Mouse (Mus musculus): ENCODE data around the gene Sik1. TPM values are rescaled to one million over a fixed set of nuclear protein-coding genes. Genes with fewer than 3 reads are reported as not detected.

Sik1 gene
- total and polyA plus RNA-seq, 3 experiments, result 17.1 to 56.9 (median 36.7) TPM

GRCm38 (mm10) chr17:31835528-31836263 is 19.9 kb downstream of the Sik1 start (continued):
- TF ChIP-seq UBTF (IDR thresholded peaks at IDR 0.05; ENCODE audit: low read depth, low read length) (peak; percentile 35; the same call in 1 of the 2 replicates), NELFE (IDR thresholded peaks at IDR 0.05; ENCODE audit: low read depth, low read length) (peak; percentile 46), GABPA (IDR thresholded peaks at IDR 0.05; ENCODE audit: insufficient replicate concordance, low read depth, low read length) (no peak), MXI1 (IDR thresholded peaks at IDR 0.05; ENCODE audit: low read depth, low read length) (peak; percentile 37; the same call in 1 of the 2 replicates), USF2 (conservative IDR thresholded peaks at IDR 0.05; ENCODE audit: low read depth, low read length) (0 out of 2 replicates have a peak, but pooled peaks have one; percentile 2), PAX5 (IDR thresholded peaks at IDR 0.05; ENCODE audit: low read length) (no peak), MAFK (IDR thresholded peaks at IDR 0.05; ENCODE audit: insufficient replicate concordance, low read length) (peak; percentile 87), ELF1 (IDR thresholded peaks at IDR 0.05; ENCODE audit: low read depth, low read length) (peak; percentile 66; the same call in 1 of the 2 replicates)

- H3K9ac ChIP-seq (ENCODE audit: insufficient read depth, low read depth), result peak overlapping the region; percentile 71
- no peaks in the 10 kb centered on the region for H3K79me2 ChIP-seq (replicated peaks; ENCODE audit: control insufficient read depth, extremely low read depth, insufficient read depth, poor library complexity, severe bottlenecking)
- in situ Hi-C loops (cut with MboI; ENCODE audit: low pct_ligation_motif_present, low pct_unique_long_range_greater_than_20kb, low sequenced_read_pairs) (loop anchor here (5.0 kb wide), 2 partner anchors 87 to 142 kb away; no protein-coding TSS in a partner anchor), dilution Hi-C loops (cut with MboI; ENCODE audit: extremely low pct_ligation_motif_present, extremely low pct_unique_long_range_greater_than_20kb, low sequenced_read_pairs) (no loop called here)
- no peaks in the 10 kb centered on the region for H3K27me3 ChIP-seq (replicated peaks)
- no peaks in the 10 kb centered on the region for H3K9me3 ChIP-seq (replicated peaks; ENCODE audit: low read length)
- peak overlapping the region in 1 of 3 experiments; percentile 25 for H3K4me3 ChIP-seq (replicated peaks in 1 of 3; ENCODE audit: low read depth in 2 of 3, low read length in 2 of 3, poor library complexity in 1 of 3)
- H3K36me3 ChIP-seq (replicated peaks in 1 of 2; ENCODE audit: control insufficient read depth in 1 of 2, insufficient read depth in 1 of 2, low read length in 1 of 2), result no peaks in the 10 kb centered on the region
- peak overlapping the region; percentile 42; the same call in 1 of the 2 replicates for H3K4me2 ChIP-seq (ENCODE audit: insufficient read depth, low read depth, poor library complexity, severe bottlenecking)
- peak; percentile 74 for DNase-seq (ENCODE audit: extremely low read depth)
- H3K4me1 ChIP-seq (ENCODE audit: control insufficient read depth in 1 of 2, insufficient read depth in 2 of 2), result peaks cover 81 to 98% of the 10 kb centered on the region in 2 experiments
- H3K27ac ChIP-seq (ENCODE audit: insufficient read depth, low read depth), result peak overlapping the region; percentile 99
- TF ChIP-seq CTCF (conservative IDR thresholded peaks at IDR 0.05 in 1 of 2, IDR thresholded peaks at IDR 0.05 in 1 of 2; ENCODE audit: low read depth in 2 of 2, low read length in 2 of 2), result no peak
- 0 out of 2 replicates have a peak, but pooled peaks have one; percentile 31 for TF ChIP-seq UBTF (IDR thresholded peaks at IDR 0.05; ENCODE audit: low read depth, low read length)
- no peak for TF ChIP-seq MEF2A (IDR thresholded peaks at IDR 0.05; ENCODE audit: borderline replicate concordance, low read depth, low read length)
- no peak for TF ChIP-seq MAZ (IDR thresholded peaks at IDR 0.05; ENCODE audit: low read depth, low read length)
- TF ChIP-seq E2F4 (IDR thresholded peaks at IDR 0.05; ENCODE audit: insufficient replicate concordance, low read depth, low read length), result no peak
- no peak for TF ChIP-seq ZNF384 (IDR thresholded peaks at IDR 0.05; ENCODE audit: low read depth, low read length)
- no peak for TF ChIP-seq JUN (IDR thresholded peaks at IDR 0.05; ENCODE audit: insufficient read depth, low read depth, low read length)
- TF ChIP-seq NRF1 (IDR thresholded peaks at IDR 0.05; ENCODE audit: low read depth, low read length), result no peak; the same call in 1 of the 2 replicates
- TF ChIP-seq RAD21 (IDR thresholded peaks at IDR 0.05; ENCODE audit: low read depth, low read length), result no peak; the same call in 1 of the 2 replicates
- no peak for TF ChIP-seq HCFC1 (IDR thresholded peaks at IDR 0.05; ENCODE audit: low read depth, low read length)
- TF ChIP-seq PAX5 (IDR thresholded peaks at IDR 0.05; ENCODE audit: low read length), result no peak
- TF ChIP-seq JUND (conservative IDR thresholded peaks at IDR 0.05; ENCODE audit: low read depth, low read length), result no peak
- no peak for TF ChIP-seq SMC3 (IDR thresholded peaks at IDR 0.05; ENCODE audit: low read depth, low read length)
- TF ChIP-seq ELF1 (IDR thresholded peaks at IDR 0.05; ENCODE audit: low read depth, low read length), result no peak
- peak; percentile 76; the same call in 1 of the 2 replicates for TF ChIP-seq MYC (IDR thresholded peaks at IDR 0.05; ENCODE audit: low read depth, low read length)
- peak; percentile 70; the same call in 1 of the 2 replicates for TF ChIP-seq CHD1 (IDR thresholded peaks at IDR 0.05; ENCODE audit: low read depth, low read length)
- TF ChIP-seq POLR2A (IDR thresholded peaks at IDR 0.05; ENCODE audit: low read depth, low read length), result peak; percentile 40
- peak; percentile 47; the same call in 1 of the 2 replicates for TF ChIP-seq EP300 (IDR thresholded peaks at IDR 0.05; ENCODE audit: low read length)
- TF ChIP-seq NELFE (IDR thresholded peaks at IDR 0.05; ENCODE audit: low read depth, low read length), result no peak
- TF ChIP-seq ETS1 (conservative IDR thresholded peaks at IDR 0.05; ENCODE audit: low read depth, low read length), result peak; percentile 54
- TF ChIP-seq USF2 (conservative IDR thresholded peaks at IDR 0.05; ENCODE audit: low read depth, low read length), result peak; percentile 60
- TF ChIP-seq MXI1 (IDR thresholded peaks at IDR 0.05; ENCODE audit: low read depth, low read length), result peak; percentile 63
- TF ChIP-seq TCF12 (IDR thresholded peaks at IDR 0.05; ENCODE audit: low read depth, low read length), result 0 out of 2 replicates have a peak, but pooled peaks have one; percentile 38
- TF ChIP-seq ZMIZ1 (IDR thresholded peaks at IDR 0.05; ENCODE audit: low read depth, low read length), result no peak; the same call in 1 of the 2 replicates
- TF ChIP-seq BHLHE40 (IDR thresholded peaks at IDR 0.05; ENCODE audit: low read depth, low read length), result peak; percentile 85
- no peak for TF ChIP-seq POLR2AphosphoS2 (IDR thresholded peaks at IDR 0.05; ENCODE audit: low read depth, low read length)
- no peak for TF ChIP-seq SIN3A (IDR thresholded peaks at IDR 0.05; ENCODE audit: low read length)
- TF ChIP-seq MAX (IDR thresholded peaks at IDR 0.05; ENCODE audit: low read length), result peak; percentile 63; the same call in 1 of the 2 replicates
- peak; percentile 6; the same call in 1 of the 2 replicates for TF ChIP-seq IRF4 (IDR thresholded peaks at IDR 0.05; ENCODE audit: low read depth, low read length)
- TF ChIP-seq ZC3H11A (IDR thresholded peaks at IDR 0.05; ENCODE audit: low read depth, low read length), result no peak
Observed at GRCm38 (mm10) chr17:31834320-31835065, 21.1 kb downstream of the Sik1 start.

All from CH12.LX (cell line).